Mouse (Mus musculus): ENCODE results near the gene Rab26.

The Rab26 gene

GRCm38 (mm10) chr17:24478663-24479380, 55.2 kb downstream of the Rab26 start, which contains the start of gene Mlst8:
Gene Mlst8 (minus strand): TSS chr17:24479078.
- in situ Hi-C loops (cut with MboI, MseI), result no loop called here

DNA sequence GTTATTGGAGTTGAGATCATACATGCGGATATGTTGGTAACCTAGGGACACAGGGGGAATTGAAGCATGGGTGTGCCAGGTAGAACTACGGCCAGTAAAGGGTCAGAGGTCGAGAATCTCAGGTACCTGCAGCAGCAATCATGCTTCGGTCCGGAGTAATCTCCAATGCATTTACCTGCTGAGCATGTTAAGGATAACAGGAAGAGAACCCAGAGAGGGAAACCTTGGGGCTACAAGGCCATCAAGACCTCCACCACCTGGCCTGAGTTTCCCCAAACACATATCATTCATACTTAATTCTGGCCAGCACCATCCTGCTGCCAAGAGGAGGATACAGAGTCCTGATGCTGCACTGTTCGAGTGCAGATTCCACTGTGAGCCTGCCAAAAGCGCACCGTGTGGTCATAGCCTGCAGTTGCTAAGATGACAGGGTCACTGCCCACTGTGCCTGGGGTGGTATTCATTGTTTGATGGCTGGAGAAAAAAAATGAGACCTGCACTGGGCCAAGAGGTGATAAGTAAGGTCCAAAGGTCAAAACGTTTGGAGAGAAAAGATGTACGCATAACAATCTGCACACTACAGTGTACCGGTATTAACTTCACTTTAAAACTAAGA, 55.9 kb downstream of the Rab26 start:
- in situ Hi-C loops (cut with MboI, MseI), result no loop called here
